Mouse (Mus musculus) cerebellum, postnatal 25 days (tissue): ENCODE data around the gene Wwc2.

Source experiments
- DNase-seq, 2 experiments: peaks; one replicate each; pipeline ENCODE4 v3.0.0; 2021; ENCODE audit warnings: mixed read lengths in 2 of 2

Wwc2 gene

GRCm38 (mm10) chr8:47939217-47939616 lies 51.5 kb downstream of the Wwc2 start:
- no peak for DNase-seq

- DNase-seq, result no peak
Observed at GRCm38 (mm10) chr8:47936386-47936785, 54.3 kb downstream of the Wwc2 start.

- DNase-seq, result no peak
Observed at GRCm38 (mm10) chr8:47935461-47935860, 55.3 kb downstream of the Wwc2 start.

GRCm38 (mm10) chr8:47933087-47933486 lies 57.6 kb downstream of the Wwc2 start:
- DNase-seq, result no peak

- DNase-seq, result no peak
Observed at GRCm38 (mm10) chr8:47932028-47932790, 58.5 kb downstream of the Wwc2 start.

GRCm38 (mm10) chr8:47931371-47931770 lies 59.4 kb downstream of the Wwc2 start:
- no peak for DNase-seq

DNA sequence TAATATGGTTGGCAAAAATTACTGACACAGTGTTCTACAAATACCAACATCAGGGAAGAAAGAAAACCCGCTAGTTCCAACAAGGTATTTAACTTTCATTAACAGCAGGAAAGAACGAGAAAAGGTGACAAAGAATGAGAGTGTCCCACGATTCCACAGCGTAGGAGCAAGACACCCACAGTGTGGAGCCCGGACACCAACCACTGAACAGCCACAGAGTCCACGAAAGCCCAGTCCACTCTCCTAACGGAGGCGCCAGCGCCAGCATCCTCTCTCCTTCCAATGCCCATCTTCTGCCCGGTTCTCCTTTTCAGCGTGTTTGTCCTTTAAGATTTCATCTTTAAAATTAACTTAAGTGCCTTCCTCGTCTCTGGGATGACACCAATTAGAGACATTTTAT lies 61.1 kb downstream of the Wwc2 start:
- no peak for DNase-seq

DNA sequence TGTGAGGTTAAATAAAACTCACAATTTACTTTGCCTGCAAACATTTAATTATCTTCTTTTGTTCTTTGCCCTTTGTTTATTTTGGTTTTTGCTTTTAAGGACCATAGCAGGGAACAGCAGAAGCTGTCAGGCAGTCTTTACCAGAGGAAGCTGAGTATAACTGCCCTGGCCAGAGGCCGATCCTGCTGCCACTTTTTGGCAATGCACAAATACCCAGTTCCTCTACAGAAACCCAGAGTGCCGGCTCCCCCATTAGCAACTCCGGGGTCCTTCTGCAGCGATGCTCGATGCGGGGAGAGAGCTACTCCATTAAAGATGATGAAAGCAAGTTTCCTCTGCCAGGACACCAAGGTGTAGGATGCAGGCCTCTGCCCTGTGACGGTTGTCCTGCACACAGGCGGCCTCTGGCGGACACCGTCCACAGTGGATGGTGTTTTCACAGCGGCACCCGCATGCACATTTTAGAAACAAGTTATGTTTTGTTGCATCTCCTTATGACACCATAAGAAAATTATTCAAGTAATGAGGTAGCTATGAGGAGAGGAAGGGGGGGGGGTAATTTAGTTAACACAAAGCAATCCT lies 62.0 kb downstream of the Wwc2 start:
- DNase-seq, result no peak

DNA sequence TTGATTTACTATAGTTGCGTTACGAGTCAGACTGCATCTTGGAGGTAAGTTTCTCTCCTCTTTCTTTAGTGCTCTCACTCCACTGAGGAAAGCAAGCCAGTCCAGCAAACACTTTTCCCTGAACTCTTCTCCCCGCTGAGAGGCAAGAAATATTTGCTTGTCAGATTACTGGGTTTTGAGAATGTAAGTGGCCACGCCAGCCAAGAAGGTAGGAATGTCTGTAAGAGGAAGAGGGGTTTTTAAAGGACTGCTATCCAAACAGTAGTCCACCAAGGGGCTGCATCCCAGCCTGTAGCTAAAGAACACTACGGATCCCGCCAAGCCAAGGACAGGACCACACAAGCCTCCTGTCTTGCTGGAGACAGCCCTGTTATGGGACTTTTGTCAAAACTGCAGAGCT lies 65.8 kb downstream of the Wwc2 start:
- DNase-seq, result no peak

GRCm38 (mm10) chr8:47922816-47923215 lies 67.9 kb downstream of the Wwc2 start:
- no peak for DNase-seq

- no peak for DNase-seq
Observed at GRCm38 (mm10) chr8:47922011-47922410, 68.7 kb downstream of the Wwc2 start.

GRCm38 (mm10) chr8:47920575-47921144 lies 70.1 kb downstream of the Wwc2 start:
- no peak for DNase-seq

- no peak for DNase-seq
Observed at GRCm38 (mm10) chr8:47917060-47918035, 73.4 kb downstream of the Wwc2 start.

- DNase-seq, result no peak
Observed at GRCm38 (mm10) chr8:47915521-47915920, 75.2 kb downstream of the Wwc2 start.

DNA sequence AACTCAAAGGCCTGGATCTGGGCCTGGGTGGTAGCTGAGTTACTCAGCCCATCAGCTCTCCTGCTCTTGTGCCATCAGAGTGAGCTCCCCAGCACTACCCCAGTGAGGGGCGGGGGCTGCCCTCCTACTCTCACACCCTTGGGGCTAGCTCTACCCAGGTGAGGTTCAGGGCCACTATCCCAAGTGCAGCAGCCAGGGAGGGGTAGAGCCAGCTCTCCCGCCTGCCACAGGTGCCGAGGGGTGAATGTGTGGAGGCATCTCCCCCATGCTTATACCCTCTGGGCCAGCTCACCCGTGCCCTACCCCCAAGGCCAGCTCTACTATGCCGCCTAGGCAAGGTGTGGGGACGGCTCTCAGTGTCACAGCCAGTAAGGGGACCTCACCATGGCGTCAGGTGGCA lies 75.8 kb downstream of the Wwc2 start:
- no peak for DNase-seq

- no peak for DNase-seq
Observed at GRCm38 (mm10) chr8:47914161-47914560, 76.6 kb downstream of the Wwc2 start.

GRCm38 (mm10) chr8:47913621-47914020 lies 77.1 kb downstream of the Wwc2 start:
- no peak for DNase-seq

DNA sequence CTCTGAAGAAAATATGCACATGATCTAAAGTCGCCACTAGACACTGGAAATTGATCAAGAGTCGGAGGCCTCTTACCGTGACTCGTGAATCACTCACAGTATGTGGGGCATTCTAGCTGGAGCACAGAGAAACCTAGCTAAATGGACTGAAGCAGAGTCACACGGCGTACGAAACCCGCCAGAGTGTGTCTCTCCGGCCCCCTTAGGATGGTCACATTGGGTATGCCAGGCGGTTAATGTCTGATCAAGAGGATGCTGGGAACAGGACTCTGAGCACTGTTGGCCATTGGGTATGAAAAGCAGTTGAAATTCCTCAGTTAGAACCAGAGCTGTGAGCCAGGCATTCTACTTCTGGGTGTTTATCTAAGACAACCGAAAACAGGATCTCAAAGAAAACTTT lies 81.0 kb downstream of the Wwc2 start:
- DNase-seq, result no peak

DNA sequence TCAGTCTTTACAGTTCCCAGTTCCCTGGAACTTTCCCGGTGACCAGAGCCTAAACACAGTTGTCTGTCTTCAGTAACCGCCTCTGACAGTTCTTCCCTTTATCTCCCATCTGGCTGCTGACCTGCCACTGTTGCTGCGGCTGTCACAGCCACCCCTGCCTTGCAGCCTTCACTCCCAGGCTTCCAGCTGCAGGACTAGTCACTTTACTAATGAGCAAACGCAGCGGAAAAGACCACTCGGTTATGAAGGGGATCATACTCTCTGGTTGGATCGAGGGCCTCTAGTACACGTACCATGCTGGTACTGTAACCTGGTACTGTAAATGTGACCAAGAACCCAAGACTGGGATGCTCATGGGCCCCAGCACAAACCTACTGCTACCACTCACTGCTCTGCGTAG lies 83.7 kb downstream of the Wwc2 start:
- no peak for DNase-seq

- DNase-seq, result no peak
Observed at GRCm38 (mm10) chr8:47906142-47906541, 84.6 kb downstream of the Wwc2 start.

- no peak for DNase-seq
Observed at GRCm38 (mm10) chr8:47905256-47905655, 85.5 kb downstream of the Wwc2 start.

- DNase-seq, result no peak
Observed at GRCm38 (mm10) chr8:47904004-47904403, 86.7 kb downstream of the Wwc2 start.

DNA sequence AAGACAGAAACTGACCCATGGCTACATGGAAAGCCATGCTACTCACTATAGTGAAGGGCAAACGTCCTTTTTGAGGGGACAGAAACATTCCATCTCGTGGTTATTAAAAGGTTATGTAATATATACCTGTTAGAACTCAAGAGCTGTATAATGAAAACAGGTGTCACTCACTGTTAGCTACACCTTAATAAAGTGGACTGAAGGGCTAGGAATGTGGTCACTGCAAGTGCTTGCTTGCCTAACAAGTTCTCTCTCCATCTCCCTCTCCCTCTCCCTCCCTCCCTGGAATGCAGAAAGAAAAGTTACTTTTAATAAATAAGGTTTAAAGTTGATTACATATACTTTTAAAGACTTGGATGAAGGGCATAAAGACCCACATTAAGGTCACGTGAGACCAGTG lies 88.0 kb downstream of the Wwc2 start:
- no peak for DNase-seq
